Mouse (Mus musculus) forebrain, embryonic 15.5 days (tissue): ENCODE measurements around the gene Ptprc. TPM values are rescaled to one million over a fixed set of nuclear protein-coding genes. Genes with fewer than 3 reads are reported as not detected.
A peak's percentile ranks its signal among the peaks of the same experiment; 100 is the strongest.

Experiments
- ATAC-seq: fragments of 200-750 bp; cut with Nextera tagmentation; replicated peaks from 2 replicates; pipeline ENCODE4 v1.8.0; 2017; ENCODE audit warnings: mild to moderate bottlenecking, moderate TSS enrichment, moderate library complexity
- H3K27ac ChIP-seq: fragments of 300-500 bp; sonication (generic); replicated peaks from 2 replicates; pipeline ENCODE4 v1.5.1; 2015; ENCODE audit warnings: mild to moderate bottlenecking, inconsistent platforms
- H3K27me3 ChIP-seq: fragments of 300-500 bp; sonication (generic); 2 replicates; pipeline ENCODE4 v1.6.1; 2015; ENCODE audit warnings: inconsistent platforms
- H3K36me3 ChIP-seq: fragments of 300-500 bp; sonication (generic); 2 replicates; pipeline ENCODE4 v1.6.1; 2015; ENCODE audit warnings: mild to moderate bottlenecking, inconsistent platforms
- H3K4me1 ChIP-seq: fragments of 300-500 bp; sonication (generic); 2 replicates; pipeline ENCODE4 v1.6.1; 2015; ENCODE audit warnings: inconsistent platforms
- H3K4me2 ChIP-seq: fragments of 300-500 bp; sonication (generic); replicated peaks from 2 replicates; pipeline ENCODE4 v1.6.1; 2015; ENCODE audit warnings: mild to moderate bottlenecking, inconsistent platforms
- H3K4me3 ChIP-seq: fragments of 300-500 bp; sonication (generic); 2 replicates; pipeline ENCODE4 v1.5.1; 2015; ENCODE audit warnings: mild to moderate bottlenecking, inconsistent platforms
- H3K9ac ChIP-seq: fragments of 300-500 bp; sonication (generic); replicated peaks from 2 replicates; pipeline ENCODE4 v1.6.1; 2015; ENCODE audit warnings: mild to moderate bottlenecking, inconsistent platforms
- H3K9me3 ChIP-seq: fragments of 300-500 bp; sonication (generic); 2 replicates; pipeline ENCODE4 v1.6.1; 2016; ENCODE audit warnings: inconsistent platforms
- WGBS: fragments of 180-500 bp; shearing (Covaris S2); methylation state at CpG from one replicate; pipeline ENCODE4 v1.1.7; 2015; ENCODE audit warnings: mixed read lengths; 5-methylcytosine and 5-hydroxymethylcytosine counted together
- polyA plus RNA-seq: library from polyadenylated mRNA; unstranded; fragments of >200 nt; fragmentation: Nextera tagmentation; extraction: Ambion mirVana; gene quantifications from 2 replicates; pipeline ENCODE4 v1.2.1, GENCODE M21; 2015

Ptprc gene
- polyA plus RNA-seq, 1 experiment from 2014 or later, result 0.75 TPM

DNA sequence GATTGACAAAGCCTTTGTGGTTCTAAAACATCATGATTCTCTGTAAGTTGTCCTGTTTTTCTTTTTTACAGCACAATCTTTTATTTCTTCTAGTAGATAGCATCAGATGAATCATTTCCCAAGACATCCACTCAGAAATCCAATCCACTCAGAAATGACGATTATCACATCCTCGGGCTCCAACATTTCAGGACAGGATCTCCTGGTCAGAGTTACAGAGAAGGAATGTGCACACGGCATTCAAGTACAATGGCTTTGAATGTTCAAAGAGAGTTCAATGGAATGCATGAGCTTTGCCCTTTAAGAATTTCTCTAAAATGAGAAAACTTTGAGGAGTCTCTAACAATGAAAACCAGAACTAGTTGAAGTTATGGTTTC is 152.6 kb downstream of the Ptprc start:
- H3K4me2 ChIP-seq, result no peak overlapping the region
- H3K9ac ChIP-seq, result no peak overlapping the region
- no peaks in the 10 kb centered on the region for H3K27me3 ChIP-seq
- WGBS, result 17% methylated on average over 3 of the region's 3 CpGs
- peak overlapping the region; percentile 72 for H3K27ac ChIP-seq
- no peaks in the 10 kb centered on the region for H3K36me3 ChIP-seq
- no peak for ATAC-seq
- H3K4me3 ChIP-seq, result no peak overlapping the region
- H3K4me1 ChIP-seq, result peaks cover 16% of the 10 kb centered on the region
- no peaks in the 10 kb centered on the region for H3K9me3 ChIP-seq

GRCm38 (mm10) chr1:138021962-138022917 is 153.3 kb downstream of the Ptprc start:
- H3K36me3 ChIP-seq, result no peaks in the 10 kb centered on the region
- no peaks in the 10 kb centered on the region for H3K27me3 ChIP-seq
- H3K9me3 ChIP-seq, result no peaks in the 10 kb centered on the region
- peak overlapping the region; percentile 72 for H3K27ac ChIP-seq
- H3K4me2 ChIP-seq, result no peak overlapping the region
- H3K4me3 ChIP-seq, result no peak overlapping the region
- H3K4me1 ChIP-seq, result peaks cover 16% of the 10 kb centered on the region
- no peak overlapping the region for H3K9ac ChIP-seq
- WGBS, result 34% methylated on average over 11 of the region's 11 CpGs
- peak; percentile 83 for ATAC-seq

Other genes with a start within 250 kb of the Ptprc start
- gene Atp6v1g3, start 98.0 kb upstream of the Ptprc start, polyA plus RNA-seq, result not detected in 2 replicates